Mouse (Mus musculus): ENCODE data around the gene Rbm45.

Rbm45 gene

GRCm38 (mm10) chr2:76369821-76370655, at the start of gene Rbm45:
Gene Rbm45 (plus strand): TSS chr2:76369984.
- peak; percentile 86 for DNase-seq (ENCODE audit: low spot score)

DNA sequence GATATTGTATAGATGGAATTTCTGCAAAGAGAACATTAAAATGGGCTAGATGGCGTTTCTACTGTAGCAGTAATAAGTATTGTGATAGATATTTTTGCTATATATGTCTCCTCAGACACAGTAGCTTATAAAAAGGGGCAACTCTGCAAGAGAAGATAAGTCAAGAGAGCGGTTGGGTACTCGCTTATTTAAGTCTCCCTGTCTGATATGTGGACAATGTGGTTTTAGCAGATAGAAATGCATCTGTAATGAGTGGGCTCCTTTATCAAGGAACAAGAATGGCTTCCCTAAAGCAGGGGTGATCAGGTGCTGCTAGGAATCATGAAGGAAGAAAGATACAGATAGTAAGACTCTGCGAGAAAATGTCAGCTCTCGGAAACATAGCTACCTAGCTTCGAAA, 49.4 kb upstream of the Rbm45 start:
- no peak for DNase-seq (ENCODE audit: low spot score)

- DNase-seq (ENCODE audit: low spot score): no peak
Measured at GRCm38 (mm10) chr2:76323185-76323875, 46.5 kb upstream of the Rbm45 start.

GRCm38 (mm10) chr2:76324463-76324862, 45.3 kb upstream of the Rbm45 start:
- DNase-seq (ENCODE audit: low spot score): no peak

GRCm38 (mm10) chr2:76326161-76326560, 43.6 kb upstream of the Rbm45 start:
- DNase-seq (ENCODE audit: low spot score): no peak

DNA sequence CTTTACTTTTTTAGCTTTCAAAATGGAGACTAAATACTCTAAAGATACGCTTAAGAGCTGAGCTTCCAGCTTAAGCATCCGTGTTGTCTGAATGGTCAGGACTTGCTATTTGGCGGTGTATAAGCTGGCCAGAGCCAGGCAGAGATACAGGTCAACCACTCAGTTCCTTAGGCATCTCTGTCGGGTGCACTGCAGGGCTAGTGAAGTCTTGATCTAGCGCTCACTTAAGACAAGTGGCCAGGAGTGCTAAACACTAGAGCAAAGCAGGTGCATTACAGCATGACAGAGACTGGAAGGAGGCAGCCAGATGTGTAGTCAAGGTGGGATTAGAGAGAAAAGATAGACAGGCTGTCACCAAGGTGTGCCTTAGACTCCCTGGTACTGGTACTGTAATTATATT, 39.7 kb upstream of the Rbm45 start:
- no peak for DNase-seq (ENCODE audit: low spot score)

DNA sequence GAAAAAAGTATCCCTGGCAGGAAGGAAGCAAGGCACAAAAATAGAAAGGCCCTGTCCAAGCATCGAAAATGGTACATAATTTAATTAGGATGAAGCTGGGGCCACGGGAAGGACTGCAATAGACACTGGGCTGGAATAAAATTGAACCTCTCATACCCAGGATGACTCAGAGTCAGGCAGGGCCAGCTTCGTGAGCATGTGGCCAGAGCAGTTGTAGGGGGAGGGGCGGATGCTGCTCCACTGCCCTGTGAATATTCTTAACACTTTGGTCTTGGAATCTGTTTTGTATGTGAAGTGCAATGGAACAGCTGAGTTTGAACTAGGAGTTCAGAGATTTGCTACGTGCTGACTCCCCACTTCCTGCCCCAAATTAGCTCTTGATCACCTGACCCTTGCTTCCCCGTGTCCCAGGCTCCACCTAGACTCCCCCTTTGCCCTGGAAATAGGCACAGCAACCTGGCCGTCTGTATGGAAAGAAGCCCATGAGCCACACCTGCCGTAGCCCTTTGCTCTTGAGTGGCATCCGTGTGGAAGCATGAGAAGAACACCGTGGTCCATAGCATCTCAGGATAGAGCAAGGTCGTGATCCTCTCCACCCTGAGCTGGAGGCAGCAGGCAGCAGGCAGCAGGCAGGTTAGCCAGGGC, 37.5 kb upstream of the Rbm45 start:
- DNase-seq (ENCODE audit: low spot score): no peak

DNA sequence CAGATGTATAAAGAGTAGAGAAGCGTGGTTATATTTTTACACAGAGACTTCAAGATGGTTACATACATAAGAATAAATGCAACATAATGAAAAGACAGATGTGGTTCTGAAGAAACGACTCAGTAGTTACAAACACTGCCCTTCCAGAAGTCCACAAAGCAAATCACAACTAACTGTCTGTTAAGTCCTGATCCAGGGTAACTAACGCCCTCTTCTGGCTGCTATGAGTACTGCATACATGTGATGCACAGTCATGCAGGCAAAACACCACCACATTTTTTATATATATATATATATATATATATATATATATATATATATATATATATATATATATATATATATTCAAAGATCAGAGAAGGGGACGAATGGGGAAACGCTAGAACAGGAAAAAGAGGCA, 35.2 kb upstream of the Rbm45 start:
- DNase-seq (ENCODE audit: low spot score): no peak

DNA sequence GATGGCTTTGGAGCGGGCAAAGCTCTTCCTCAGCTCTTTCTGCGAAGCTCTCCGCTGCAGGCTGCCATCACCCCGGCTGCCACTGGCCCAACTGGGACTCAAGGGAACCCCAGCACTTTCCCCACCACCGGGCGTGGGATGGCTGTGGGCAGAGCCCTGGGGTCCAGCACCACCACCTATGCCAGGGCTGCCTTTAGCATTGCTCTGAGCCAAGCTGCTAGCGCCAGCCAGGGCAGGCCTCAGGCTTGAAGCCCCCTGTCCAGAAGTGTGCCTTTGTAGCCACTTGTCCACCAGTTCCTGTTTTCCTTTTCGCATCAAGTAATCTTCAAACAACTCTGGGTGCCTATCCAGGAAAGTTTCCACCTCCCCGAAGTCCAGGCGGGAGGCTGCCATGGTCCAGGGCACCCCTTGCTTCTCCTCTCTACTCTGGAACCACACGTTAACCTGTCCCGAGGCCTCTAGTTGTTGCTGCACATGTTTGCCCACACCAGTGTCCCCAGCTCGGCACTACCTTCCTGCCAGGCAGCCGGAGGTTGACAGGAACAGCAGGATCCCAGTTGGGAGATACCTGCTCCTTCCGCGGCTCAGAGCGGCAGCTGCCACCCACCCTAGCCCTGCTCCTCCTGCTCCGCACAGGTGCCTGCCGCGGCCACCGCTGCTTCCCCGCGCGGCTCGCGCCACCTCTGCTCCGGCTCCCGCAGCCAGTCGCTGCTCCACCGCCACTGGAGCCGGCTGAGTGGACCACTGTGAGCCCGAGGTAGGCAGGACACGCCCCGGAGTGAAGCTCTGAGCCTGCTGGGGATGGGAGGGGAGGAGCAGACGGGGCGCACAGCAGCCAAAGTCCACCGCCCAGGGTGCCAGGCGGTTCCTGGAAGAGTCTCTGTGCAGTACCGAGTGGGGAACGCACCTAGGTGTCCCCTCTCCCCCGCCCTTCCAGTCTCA, 31.3 kb upstream of the Rbm45 start, which contains the start of gene Pde11a:
Pde11a (minus strand) TSS at position 560 of the 942 bp plus-strand sequence.
- DNase-seq (ENCODE audit: low spot score): no peak

DNA sequence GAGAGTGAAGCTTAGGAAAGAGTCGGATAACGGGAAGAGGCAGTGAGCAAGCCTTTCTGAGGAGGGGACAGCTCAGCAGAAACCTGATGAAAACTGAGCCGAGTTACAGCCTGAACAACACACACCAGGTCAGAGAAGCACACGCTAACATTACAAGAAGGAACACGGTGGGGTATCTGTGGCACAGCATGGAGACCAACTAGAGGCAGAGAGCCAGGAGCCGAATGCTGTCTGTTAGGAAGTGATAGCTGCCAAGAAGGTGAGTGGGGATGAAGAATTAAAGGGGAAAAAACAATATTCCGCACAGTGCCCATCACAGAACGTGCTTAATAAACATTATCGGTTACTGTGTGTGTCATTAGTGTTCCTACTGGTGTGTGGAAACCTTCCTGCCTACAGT, 27.6 kb upstream of the Rbm45 start:
- DNase-seq (ENCODE audit: low spot score): no peak

- no peak for DNase-seq (ENCODE audit: low spot score)
Measured at GRCm38 (mm10) chr2:76347839-76348238, 21.9 kb upstream of the Rbm45 start.

DNA sequence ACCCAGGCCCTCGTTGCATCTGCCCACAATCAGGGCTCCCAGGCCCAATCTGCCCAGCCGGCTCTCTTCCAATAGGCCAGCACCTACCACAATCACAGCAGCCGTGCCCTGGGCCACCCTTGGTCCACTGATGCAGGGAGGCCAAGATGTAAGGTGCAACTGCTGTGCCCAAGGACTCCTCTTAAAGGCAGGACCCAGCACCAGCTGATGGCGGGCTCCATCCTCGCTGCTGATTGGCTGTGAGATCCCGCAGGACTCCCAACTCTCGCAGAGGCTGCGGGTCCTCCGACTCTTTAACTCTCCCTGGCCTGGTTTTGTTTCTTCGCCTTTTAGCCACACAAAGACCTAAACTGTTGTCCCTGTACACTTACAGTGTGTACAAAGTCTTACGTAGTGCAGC, 9.6 kb upstream of the Rbm45 start, which contains the start of gene Cyct:
Cyct (minus strand) TSS at position 225 of the 400 bp plus-strand sequence.
- no peak for DNase-seq (ENCODE audit: low spot score)

GRCm38 (mm10) chr2:76362111-76362510, 7.7 kb upstream of the Rbm45 start:
- DNase-seq (ENCODE audit: low spot score): no peak

- no peak for DNase-seq (ENCODE audit: low spot score)
Measured at GRCm38 (mm10) chr2:76365811-76366210, 4.0 kb upstream of the Rbm45 start.

- peak; percentile 85 for DNase-seq (ENCODE audit: low spot score)
Measured at GRCm38 (mm10) chr2:76367188-76367922, 2.4 kb upstream of the Rbm45 start.

DNA sequence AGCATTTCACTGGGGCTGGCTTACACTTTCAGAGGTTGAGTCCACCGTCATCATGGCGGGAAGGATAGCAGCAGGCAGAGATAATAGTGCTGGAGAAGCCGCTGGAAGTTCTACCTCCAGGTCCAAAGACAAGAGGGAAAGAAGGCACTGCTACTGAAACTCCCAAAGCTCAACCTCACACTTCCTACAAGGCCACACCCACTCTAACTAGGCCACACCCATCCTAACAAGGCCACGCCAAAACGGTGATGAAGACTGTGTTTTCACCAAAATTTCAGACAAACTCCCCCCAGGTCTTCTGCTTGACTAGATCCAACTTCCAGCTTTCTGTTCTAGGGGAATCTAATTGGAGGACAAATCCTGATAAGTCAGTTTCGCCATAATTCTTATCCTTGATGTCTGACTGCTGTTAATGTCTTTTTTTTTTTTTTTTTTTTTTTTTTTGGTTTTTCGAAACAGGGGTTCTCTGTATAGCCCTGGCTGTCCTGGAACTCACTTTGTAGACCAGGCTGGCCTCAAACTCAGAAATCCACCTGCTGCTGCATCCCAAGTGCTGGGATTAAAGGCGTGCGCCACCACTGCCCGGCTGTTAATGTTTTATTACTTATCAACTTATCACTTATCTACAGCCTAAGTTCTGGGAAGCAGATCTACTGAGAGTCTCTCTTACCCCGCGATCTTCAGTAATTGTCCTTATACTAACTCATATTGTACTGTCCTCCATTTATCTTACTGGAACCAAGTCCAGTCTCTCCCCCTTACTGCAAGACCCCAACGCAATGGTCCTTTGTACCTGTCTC, 723 bp upstream of the Rbm45 start:
- no peak for DNase-seq (ENCODE audit: low spot score)

GRCm38 (mm10) chr2:76370656-76370922, 805 bp downstream of the Rbm45 start:
- no peak for DNase-seq (ENCODE audit: low spot score)

- DNase-seq (ENCODE audit: low spot score): no peak
Measured at GRCm38 (mm10) chr2:76372244-76372643, 2.5 kb downstream of the Rbm45 start.

- no peak for DNase-seq (ENCODE audit: low spot score)
Measured at GRCm38 (mm10) chr2:76374544-76375206, 4.9 kb downstream of the Rbm45 start.

DNA sequence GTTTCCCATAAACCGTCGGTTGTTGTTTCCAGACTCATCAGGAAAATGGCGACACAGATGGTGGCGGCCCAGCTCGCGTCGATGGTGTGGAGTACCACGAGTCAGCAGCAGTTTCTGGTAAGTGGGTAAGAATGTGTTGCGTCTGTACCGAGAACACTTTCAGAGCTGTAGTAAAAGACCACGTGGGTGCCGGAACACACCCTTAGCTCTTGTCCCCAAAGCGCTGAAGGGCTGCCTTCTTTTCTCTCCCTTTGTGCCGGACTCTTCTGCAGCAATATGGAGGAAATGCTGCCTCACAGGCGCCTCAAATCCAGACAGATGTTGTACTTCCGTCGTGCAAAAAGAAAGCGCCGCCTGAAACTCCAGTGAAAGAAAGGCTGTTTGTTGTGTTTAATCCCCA, 8.9 kb downstream of the Rbm45 start:
- DNase-seq (ENCODE audit: low spot score): no peak

All from layer of hippocampus, adult 11-12 months (tissue).